8 mouse cellular contexts compared by ENCODE assay signal in genomic region chr8:123110649-123111048, GRCm38 (mm10). TPM values are rescaled to one million over a fixed set of nuclear protein-coding genes. Genes with fewer than 3 reads are reported as not detected.
DNase-seq lines count a peak whose midpoint lies in the region; ATAC-seq and TF ChIP-seq lines count a peak whose summit lies in the region.

No protein-coding gene starts in this region.

- 11% methylated on average over 4 of the region's 4 CpGs for WGBS in heart, embryonic 15.5 days
- WGBS in heart, embryonic 11.5 days (ENCODE audit: insufficient replicate concordance) = 17% methylated on average over 4 of the region's 4 CpGs
- WGBS in liver, embryonic 14.5 days (ENCODE audit: insufficient replicate concordance) = 5% methylated on average over 4 of the region's 4 CpGs

- H3K27ac ChIP-seq in heart, embryonic 15.5 days = no peak overlapping the region
- no peak overlapping the region for H3K27ac ChIP-seq in heart, embryonic 11.5 days (ENCODE audit: low read depth, low read length)
- no peak overlapping the region for H3K27ac ChIP-seq in liver, embryonic 14.5 days

- H3K9ac ChIP-seq in heart, embryonic 15.5 days = no peak overlapping the region
- no peak overlapping the region for H3K9ac ChIP-seq in heart, embryonic 11.5 days (ENCODE audit: low read depth, low read length)
- H3K9ac ChIP-seq in liver, embryonic 14.5 days (replicated peaks) = no peak overlapping the region

- peak; percentile 67 for TF ChIP-seq CTCF in E14TG2a.4 (conservative IDR thresholded peaks at IDR 0.05; ENCODE audit: low read length)
- TF ChIP-seq CTCF in liver, embryonic 14.5 days (IDR thresholded peaks at IDR 0.05; ENCODE audit: low read depth) = peak; percentile 86

- H3K27me3 ChIP-seq in heart, embryonic 15.5 days = peaks cover 10% of the 10 kb centered on the region
- H3K27me3 ChIP-seq in heart, embryonic 11.5 days (ENCODE audit: control insufficient read depth, insufficient read depth, low read length) = peaks cover 2% of the 10 kb centered on the region
- peaks cover 19% of the 10 kb centered on the region for H3K27me3 ChIP-seq in E14TG2a.4 (ENCODE audit: insufficient read depth, low read length)
- 0 out of 2 replicates have a peak, but pooled peaks cover under 1% of the 10 kb centered on the region for H3K27me3 ChIP-seq in liver, embryonic 14.5 days (ENCODE audit: control insufficient read depth, insufficient read depth, low read length)

- DNase-seq in brain, adult 2 months (ENCODE audit: low read depth, low spot score) = peak; percentile 62
- peak; percentile 69 to 72 for DNase-seq in heart, postnatal 14 days
- DNase-seq in liver, embryonic 14.5 days (ENCODE audit: low read depth in 3 of 3, low spot score in 3 of 3) = no peak
- peak; percentile 81 for DNase-seq in retina, embryonic 14.5 days (ENCODE audit: low spot score)
- no peak for DNase-seq in left cerebral cortex, postnatal 36 days (ENCODE audit: low spot score in 2 of 2)

- no peaks in the 10 kb centered on the region for H3K9me3 ChIP-seq in heart, embryonic 15.5 days (replicated peaks)
- no peaks in the 10 kb centered on the region for H3K9me3 ChIP-seq in heart, embryonic 11.5 days (replicated peaks; ENCODE audit: control insufficient read depth, low read length)
- no peaks in the 10 kb centered on the region for H3K9me3 ChIP-seq in E14TG2a.4 (ENCODE audit: low read length)
- no peaks in the 10 kb centered on the region for H3K9me3 ChIP-seq in liver, embryonic 14.5 days (ENCODE audit: control insufficient read depth, low read length)

- H3K4me2 ChIP-seq in heart, embryonic 15.5 days = no peak overlapping the region
- H3K4me2 ChIP-seq in heart, embryonic 11.5 days = no peak overlapping the region
- H3K4me2 ChIP-seq in liver, embryonic 14.5 days (ENCODE audit: low read depth) = no peak overlapping the region

- TF ChIP-seq EP300 in liver, embryonic 14.5 days (IDR thresholded peaks at IDR 0.05; ENCODE audit: low read depth) = no peak

- intact Hi-C loops in heart, postnatal 14 days (cut with DNase I) = no loop called here
- intact Hi-C loops in left cerebral cortex, postnatal 36 days (cut with DNase I) = loop anchor here (5.0 kb wide), 1 partner anchor 82 kb away; no protein-coding TSS in a partner anchor

- ATAC-seq in heart, embryonic 15.5 days (replicated peaks; ENCODE audit: insufficient number of reproducible peaks, insufficient read depth, low FRiP score, low read depth) = peak; percentile 62
- no peak for ATAC-seq in heart, embryonic 11.5 days (replicated peaks; ENCODE audit: insufficient number of reproducible peaks, low FRiP score, low TSS enrichment)
- ATAC-seq in liver, embryonic 14.5 days (ENCODE audit: insufficient read depth) = peak; percentile 47; the same call in 1 of the 2 replicates

- H3K4me3 ChIP-seq in heart, embryonic 15.5 days = no peak overlapping the region
- no peak overlapping the region for H3K4me3 ChIP-seq in heart, embryonic 11.5 days (ENCODE audit: low read depth, low read length)
- no peak overlapping the region for H3K4me3 ChIP-seq in E14TG2a.4 (replicated peaks; ENCODE audit: low read length)
- H3K4me3 ChIP-seq in liver, embryonic 14.5 days (ENCODE audit: insufficient read depth in 1 of 2, low read depth in 2 of 2, low read length in 2 of 2) = no peak overlapping the region

- peaks cover under 1% of the 10 kb centered on the region; the same call in 1 of the 2 replicates for H3K36me3 ChIP-seq in heart, embryonic 15.5 days
- peaks cover 1% of the 10 kb centered on the region; the same call in 1 of the 2 replicates for H3K36me3 ChIP-seq in heart, embryonic 11.5 days (ENCODE audit: control insufficient read depth, insufficient read depth, low read length)
- H3K36me3 ChIP-seq in E14TG2a.4 (ENCODE audit: insufficient read depth, low read length) = no peaks in the 10 kb centered on the region
- H3K36me3 ChIP-seq in liver, embryonic 14.5 days (replicated peaks; ENCODE audit: control insufficient read depth, insufficient read depth, low read depth) = peaks cover under 1% of the 10 kb centered on the region

- H3K4me1 ChIP-seq in heart, embryonic 15.5 days (replicated peaks) = no peaks in the 10 kb centered on the region; the same call in 1 of the 2 replicates
- 0 out of 2 replicates have a peak, but pooled peaks cover 2% of the 10 kb centered on the region for H3K4me1 ChIP-seq in heart, embryonic 11.5 days (ENCODE audit: control insufficient read depth, insufficient read depth, low read length)
- peaks cover 3% of the 10 kb centered on the region; the same call in 1 of the 2 replicates for H3K4me1 ChIP-seq in E14TG2a.4 (replicated peaks; ENCODE audit: low read depth, low read length)
- peaks cover 4 to 13% of the 10 kb centered on the region in 2 experiments; a peak in 3 of 4 replicates for H3K4me1 ChIP-seq in liver, embryonic 14.5 days (replicated peaks; ENCODE audit: control insufficient read depth in 2 of 2, insufficient read depth in 2 of 2, low read length in 1 of 2)

RNA-seq across cellular contexts. Expression of gene Cpne7, which starts 6.5 kb away (rescaled TPM):
- 0.18 and 0.25 TPM in 2 replicates for polyA plus RNA-seq in heart, embryonic 15.5 days (2015; fragmentation: Nextera tagmentation; extraction: Ambion mirVana)
- 0.27 and 0.31 TPM in 2 replicates for polyA plus RNA-seq in heart, embryonic 11.5 days (2014; fragmentation: Nextera tagmentation; extraction: Ambion mirVana)
- total RNA-seq in heart, postnatal 14 days (2021) = under 1 TPM; 0.31 to 0.39 TPM
- polyA plus RNA-seq in liver, embryonic 14.5 days (2012; rRNA removed) = 1.7 and 1.9 TPM in 2 replicates
- polyA plus RNA-seq in liver, embryonic 14.5 days (2014; fragmentation: Nextera tagmentation; extraction: Ambion mirVana) = 0.58 and 0.65 TPM in 2 replicates
- 10 to 100 TPM; 42.7 to 75.2 TPM for total RNA-seq in left cerebral cortex, postnatal 36 days (2021)

RNA-seq across cellular contexts. Expression of gene Rpl13, which starts 8.5 kb away (rescaled TPM):
- 802 and 841 TPM in 2 replicates for polyA plus RNA-seq in heart, embryonic 15.5 days (2015; fragmentation: Nextera tagmentation; extraction: Ambion mirVana)
- 1,217 and 1,331 TPM in 2 replicates for polyA plus RNA-seq in heart, embryonic 11.5 days (2014; fragmentation: Nextera tagmentation; extraction: Ambion mirVana)
- 100 to 1,000 TPM; 426 to 446 TPM for total RNA-seq in heart, postnatal 14 days (2021)
- polyA plus RNA-seq in liver, embryonic 14.5 days (2012; rRNA removed) = 1,340 and 1,385 TPM in 2 replicates
- 1,145 and 1,179 TPM in 2 replicates for polyA plus RNA-seq in liver, embryonic 14.5 days (2014; fragmentation: Nextera tagmentation; extraction: Ambion mirVana)
- 100 to 1,000 TPM; 350 to 427 TPM for total RNA-seq in left cerebral cortex, postnatal 36 days (2021)

RNA-seq across cellular contexts. Expression of gene Sult5a1, which starts 47.5 kb away (rescaled TPM):
- polyA plus RNA-seq in heart, embryonic 15.5 days (2015; fragmentation: Nextera tagmentation; extraction: Ambion mirVana) = 4.6 and 7.5 TPM in 2 replicates
- 6.6 and 8.1 TPM in 2 replicates for polyA plus RNA-seq in heart, embryonic 11.5 days (2014; fragmentation: Nextera tagmentation; extraction: Ambion mirVana)
- 1 to 10 TPM; 1.2 to 2.1 TPM for total RNA-seq in heart, postnatal 14 days (2021)
- 0.75 and 1.1 TPM in 2 replicates for polyA plus RNA-seq in liver, embryonic 14.5 days (2012; rRNA removed)
- 0.69 and 0.91 TPM in 2 replicates for polyA plus RNA-seq in liver, embryonic 14.5 days (2014; fragmentation: Nextera tagmentation; extraction: Ambion mirVana)
- total RNA-seq in left cerebral cortex, postnatal 36 days (2021) = not detected

RNA-seq across cellular contexts. Expression of gene Spg7, which starts 47.9 kb away (rescaled TPM):
- polyA plus RNA-seq in heart, embryonic 15.5 days (2015; fragmentation: Nextera tagmentation; extraction: Ambion mirVana) = 60.1 and 64.3 TPM in 2 replicates
- 48.7 and 49.4 TPM in 2 replicates for polyA plus RNA-seq in heart, embryonic 11.5 days (2014; fragmentation: Nextera tagmentation; extraction: Ambion mirVana)
- total RNA-seq in heart, postnatal 14 days (2021) = 10 to 100 TPM; 75.5 to 76.9 TPM
- polyA plus RNA-seq in liver, embryonic 14.5 days (2012; rRNA removed) = 19.0 and 26.0 TPM in 2 replicates
- polyA plus RNA-seq in liver, embryonic 14.5 days (2014; fragmentation: Nextera tagmentation; extraction: Ambion mirVana) = 19.5 and 21.0 TPM in 2 replicates
- 10 to 100 TPM; 58.2 to 62.2 TPM for total RNA-seq in left cerebral cortex, postnatal 36 days (2021)

Comparison
In these comparisons a context has a peak if more than half of its experiments do, and no peak if none do; other contexts are left out.
1. DNase-seq: peak in brain, adult 2 months (single experiment), heart, postnatal 14 days (2 of 2) and retina, embryonic 14.5 days (single experiment); none in liver, embryonic 14.5 days (0 of 3) and left cerebral cortex, postnatal 36 days (0 of 2).